Mouse (Mus musculus): ENCODE data around the gene Lrrc4b. TPM values are rescaled to one million over a fixed set of nuclear protein-coding genes. Genes with fewer than 3 reads are reported as not detected.

Lrrc4b gene
- 1.2 and 2.1 TPM in 2 replicates for polyA plus RNA-seq (2014; fragmentation: Nextera tagmentation; extraction: Ambion mirVana)

- Histone ChIP-seq H3K4me3 (ENCODE audit: low read depth, low read length) (peak within 1 kb of the TSS; percentile 46), H3K27ac (ENCODE audit: low read length) (no peak within 1 kb of the TSS), H3K4me2 (replicated peaks; ENCODE audit: low read depth, low read length) (peak within 1 kb of the TSS; percentile 75), H3K4me1 (ENCODE audit: control insufficient read depth, insufficient read depth, low read length) (peaks cover 7% of the 10 kb centered on the region; the same call in 1 of the 2 replicates), H3K36me3 (ENCODE audit: control insufficient read depth, insufficient read depth, low read length) (no peaks in the 10 kb centered on the region), H3K9ac (replicated peaks; ENCODE audit: low read depth, low read length) (peak within 1 kb of the TSS; percentile 28; the same call in 1 of the 2 replicates), H3K9me3 (ENCODE audit: control insufficient read depth, low read depth, low read length) (no peaks in the 10 kb centered on the region), H3K27me3 (ENCODE audit: control insufficient read depth, insufficient read depth, low read length) (peaks cover 20% of the 10 kb centered on the region)
- under 1% methylated on average over 61 of the region's 69 CpGs for WGBS
- ATAC-seq (ENCODE audit: insufficient number of reproducible peaks, insufficient read depth, low FRiP score, low read depth) = no peak
Observed at GRCm38 (mm10) chr7:44428968-44429521, at the start of gene Lrrc4b. Lrrc4b (plus strand) TSS chr7:44429018.

DNA sequence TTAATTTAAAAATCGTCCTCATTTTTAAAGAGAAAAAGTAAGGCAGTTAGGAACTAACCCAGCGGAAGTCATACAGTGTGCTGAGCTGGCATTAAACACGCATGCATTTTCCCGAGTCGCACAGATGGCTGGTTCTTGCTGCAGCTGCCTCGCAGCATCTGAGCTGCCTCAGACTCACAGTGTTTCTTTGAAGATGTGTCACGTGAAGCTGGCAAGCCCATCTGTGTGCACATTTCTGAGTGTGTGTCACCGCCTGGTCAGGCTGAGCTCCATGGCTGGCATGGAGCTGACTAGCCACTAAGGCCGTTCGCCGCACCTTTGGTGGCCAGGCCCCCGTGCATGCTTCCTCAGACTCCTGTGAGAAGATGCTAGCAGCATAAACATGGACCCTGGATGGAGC lies 46.3 kb upstream of the Lrrc4b start:
- Histone ChIP-seq H3K4me1 (ENCODE audit: control insufficient read depth, insufficient read depth, low read length) (no peaks in the 10 kb centered on the region), H3K9ac (replicated peaks; ENCODE audit: low read depth, low read length) (no peak overlapping the region), H3K27me3 (ENCODE audit: control insufficient read depth, insufficient read depth, low read length) (no peaks in the 10 kb centered on the region), H3K27ac (ENCODE audit: low read length) (no peak overlapping the region), H3K4me2 (replicated peaks; ENCODE audit: low read depth, low read length) (no peak overlapping the region), H3K4me3 (ENCODE audit: low read depth, low read length) (no peak overlapping the region), H3K36me3 (ENCODE audit: control insufficient read depth, insufficient read depth, low read length) (no peaks in the 10 kb centered on the region), H3K9me3 (ENCODE audit: control insufficient read depth, low read depth, low read length) (no peaks in the 10 kb centered on the region)
- 80% methylated on average over 12 of the region's 12 CpGs for WGBS
- no peak for ATAC-seq (ENCODE audit: insufficient number of reproducible peaks, insufficient read depth, low FRiP score, low read depth)

GRCm38 (mm10) chr7:44383980-44384715 lies 44.7 kb upstream of the Lrrc4b start, which contains the start of gene Syt3:
Syt3 (plus strand) TSS chr7:44384102.
- WGBS = 0% methylated on average over 26 of the region's 33 CpGs
- Histone ChIP-seq H3K9me3 (ENCODE audit: control insufficient read depth, low read depth, low read length) (no peaks in the 10 kb centered on the region), H3K4me1 (ENCODE audit: control insufficient read depth, insufficient read depth, low read length) (no peaks in the 10 kb centered on the region), H3K4me3 (ENCODE audit: low read depth, low read length) (peak within 1 kb of the TSS; percentile 50), H3K27me3 (ENCODE audit: control insufficient read depth, insufficient read depth, low read length) (no peaks in the 10 kb centered on the region), H3K4me2 (replicated peaks; ENCODE audit: low read depth, low read length) (peak within 1 kb of the TSS; percentile 98), H3K27ac (ENCODE audit: low read length) (no peak within 1 kb of the TSS), H3K9ac (replicated peaks; ENCODE audit: low read depth, low read length) (peak within 1 kb of the TSS; percentile 38; the same call in 1 of the 2 replicates), H3K36me3 (ENCODE audit: control insufficient read depth, insufficient read depth, low read length) (no peaks in the 10 kb centered on the region)
- peak; percentile 70 for ATAC-seq (ENCODE audit: insufficient number of reproducible peaks, insufficient read depth, low FRiP score, low read depth)

DNA sequence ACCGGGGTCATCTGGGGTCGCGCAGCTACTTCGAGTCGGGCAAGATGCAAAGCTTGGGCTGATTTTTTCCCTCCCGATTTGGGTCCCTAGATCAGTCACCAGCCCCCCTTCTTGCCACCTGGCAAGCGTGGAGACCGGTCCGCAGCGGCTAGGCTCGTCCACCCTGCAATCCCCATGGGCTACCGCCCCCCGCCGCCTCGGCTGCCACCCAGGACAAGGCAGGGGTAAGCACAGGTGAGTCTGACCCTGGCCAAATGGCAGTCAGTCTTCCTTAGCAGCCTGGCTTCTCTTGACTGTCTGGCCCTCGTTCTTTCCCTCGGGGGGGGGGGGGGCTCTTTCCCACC lies 44.1 kb upstream of the Lrrc4b start:
- 2% methylated on average over 16 of the region's 17 CpGs for WGBS
- no peak overlapping the region for H3K27ac ChIP-seq (ENCODE audit: low read length)
- H3K9ac ChIP-seq (replicated peaks; ENCODE audit: low read depth, low read length) = 0 out of 2 replicates have a peak overlapping the region, but pooled peaks have one; percentile 14
- no peaks in the 10 kb centered on the region for H3K27me3 ChIP-seq (ENCODE audit: control insufficient read depth, insufficient read depth, low read length)
- peak; percentile 59; the same call in 1 of the 2 replicates for ATAC-seq (ENCODE audit: insufficient number of reproducible peaks, insufficient read depth, low FRiP score, low read depth)
- H3K4me2 ChIP-seq (replicated peaks; ENCODE audit: low read depth, low read length) = peak overlapping the region; percentile 98
- H3K4me1 ChIP-seq (ENCODE audit: control insufficient read depth, insufficient read depth, low read length) = no peaks in the 10 kb centered on the region
- peak overlapping the region; percentile 50 for H3K4me3 ChIP-seq (ENCODE audit: low read depth, low read length)
- no peaks in the 10 kb centered on the region for H3K36me3 ChIP-seq (ENCODE audit: control insufficient read depth, insufficient read depth, low read length)
- H3K9me3 ChIP-seq (ENCODE audit: control insufficient read depth, low read depth, low read length) = no peaks in the 10 kb centered on the region

- Histone ChIP-seq H3K4me2 (replicated peaks; ENCODE audit: low read depth, low read length) (peak within 1 kb of the TSS; percentile 98), H3K9me3 (ENCODE audit: control insufficient read depth, low read depth, low read length) (no peaks in the 10 kb centered on the region), H3K27ac (ENCODE audit: low read length) (no peak within 1 kb of the TSS), H3K4me1 (ENCODE audit: control insufficient read depth, insufficient read depth, low read length) (no peaks in the 10 kb centered on the region), H3K36me3 (ENCODE audit: control insufficient read depth, insufficient read depth, low read length) (no peaks in the 10 kb centered on the region), H3K4me3 (ENCODE audit: low read depth, low read length) (peak within 1 kb of the TSS; percentile 50), H3K27me3 (ENCODE audit: control insufficient read depth, insufficient read depth, low read length) (no peaks in the 10 kb centered on the region), H3K9ac (replicated peaks; ENCODE audit: low read depth, low read length) (0 out of 2 replicates have a peak within 1 kb of the TSS, but pooled peaks have one; percentile 14)
- ATAC-seq (ENCODE audit: insufficient number of reproducible peaks, insufficient read depth, low FRiP score, low read depth) = no peak
- WGBS = 71% methylated on average over 12 of the region's 12 CpGs
Observed at GRCm38 (mm10) chr7:44385720-44386119, 43.1 kb upstream of the Lrrc4b start, which contains the start of gene 1700008O03Rik. 1700008O03Rik (minus strand) TSS chr7:44385820.

DNA sequence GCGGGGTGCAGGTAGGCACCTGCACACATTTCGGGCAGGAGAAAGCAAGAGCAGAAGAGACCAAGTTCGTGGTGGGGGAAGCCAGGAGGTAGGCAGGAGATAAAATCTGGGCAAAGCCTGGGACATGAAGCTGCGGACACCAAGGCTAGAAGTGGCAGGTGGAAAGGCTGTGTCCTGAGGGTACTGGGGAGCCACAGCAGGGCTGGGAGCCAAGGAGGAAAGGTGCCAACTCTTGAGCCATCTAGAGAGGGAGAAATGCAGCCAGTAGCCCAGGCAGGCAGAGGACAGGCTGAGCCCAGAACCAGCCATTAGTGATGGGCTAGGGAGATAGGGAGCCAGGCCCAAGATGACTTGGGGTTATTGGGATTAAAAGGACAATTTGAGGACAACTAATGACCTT lies 37.0 kb upstream of the Lrrc4b start:
- Histone ChIP-seq H3K27me3 (ENCODE audit: control insufficient read depth, insufficient read depth, low read length) (no peaks in the 10 kb centered on the region), H3K36me3 (ENCODE audit: control insufficient read depth, insufficient read depth, low read length) (no peaks in the 10 kb centered on the region), H3K4me2 (replicated peaks; ENCODE audit: low read depth, low read length) (no peak overlapping the region), H3K9me3 (ENCODE audit: control insufficient read depth, low read depth, low read length) (no peaks in the 10 kb centered on the region), H3K4me3 (ENCODE audit: low read depth, low read length) (no peak overlapping the region), H3K4me1 (ENCODE audit: control insufficient read depth, insufficient read depth, low read length) (no peaks in the 10 kb centered on the region), H3K27ac (ENCODE audit: low read length) (no peak overlapping the region), H3K9ac (replicated peaks; ENCODE audit: low read depth, low read length) (no peak overlapping the region)
- 82% methylated on average over 4 of the region's 4 CpGs for WGBS
- no peak for ATAC-seq (ENCODE audit: insufficient number of reproducible peaks, insufficient read depth, low FRiP score, low read depth)

- ATAC-seq (ENCODE audit: insufficient number of reproducible peaks, insufficient read depth, low FRiP score, low read depth) = no peak
- no peaks in the 10 kb centered on the region for H3K4me1 ChIP-seq (ENCODE audit: control insufficient read depth, insufficient read depth, low read length)
- H3K27me3 ChIP-seq (ENCODE audit: control insufficient read depth, insufficient read depth, low read length) = no peaks in the 10 kb centered on the region
- H3K4me3 ChIP-seq (ENCODE audit: low read depth, low read length) = no peak overlapping the region
- no peaks in the 10 kb centered on the region for H3K9me3 ChIP-seq (ENCODE audit: control insufficient read depth, low read depth, low read length)
- H3K4me2 ChIP-seq (replicated peaks; ENCODE audit: low read depth, low read length) = no peak overlapping the region
- H3K9ac ChIP-seq (replicated peaks; ENCODE audit: low read depth, low read length) = no peak overlapping the region
- no peak overlapping the region for H3K27ac ChIP-seq (ENCODE audit: low read length)
- H3K36me3 ChIP-seq (ENCODE audit: control insufficient read depth, insufficient read depth, low read length) = no peaks in the 10 kb centered on the region
- WGBS = 83% methylated on average over 14 of the region's 14 CpGs
Observed at GRCm38 (mm10) chr7:44392341-44392740, 36.5 kb upstream of the Lrrc4b start.

- H3K4me2 ChIP-seq (replicated peaks; ENCODE audit: low read depth, low read length) = no peak overlapping the region
- no peaks in the 10 kb centered on the region for H3K9me3 ChIP-seq (ENCODE audit: control insufficient read depth, low read depth, low read length)
- 90% methylated on average over 17 of the region's 17 CpGs for WGBS
- no peaks in the 10 kb centered on the region for H3K27me3 ChIP-seq (ENCODE audit: control insufficient read depth, insufficient read depth, low read length)
- H3K9ac ChIP-seq (replicated peaks; ENCODE audit: low read depth, low read length) = no peak overlapping the region
- no peak for ATAC-seq (ENCODE audit: insufficient number of reproducible peaks, insufficient read depth, low FRiP score, low read depth)
- H3K4me1 ChIP-seq (ENCODE audit: control insufficient read depth, insufficient read depth, low read length) = no peaks in the 10 kb centered on the region
- H3K4me3 ChIP-seq (ENCODE audit: low read depth, low read length) = no peak overlapping the region
- H3K27ac ChIP-seq (ENCODE audit: low read length) = no peak overlapping the region
- H3K36me3 ChIP-seq (ENCODE audit: control insufficient read depth, insufficient read depth, low read length) = no peaks in the 10 kb centered on the region
Observed at GRCm38 (mm10) chr7:44393284-44393683, 35.5 kb upstream of the Lrrc4b start.

All from stomach, embryonic 14.5 days (tissue).